Mouse (Mus musculus): Measurements from ENCODE around the gene Vmn1r44. TPM values are rescaled to one million over a fixed set of nuclear protein-coding genes. Genes with fewer than 3 reads are reported as not detected.

Gene Vmn1r44
- polyA plus RNA-seq, 1 experiment from 2014 or later, result not detected

Other genes with a start within 250 kb of the Vmn1r44 start
- gene Txnrd3, start 239.7 kb upstream of the Vmn1r44 start, polyA plus RNA-seq (2016; fragmentation: Nextera tagmentation; extraction: Ambion mirVana), result 8.7 and 10.3 TPM in 2 replicates
- not detected in 2 replicates for gene Vmn1r40, start 176.1 kb upstream of the Vmn1r44 start, polyA plus RNA-seq (2016; fragmentation: Nextera tagmentation; extraction: Ambion mirVana)
- not detected in 2 replicates for gene Vmn1r41, start 142.9 kb upstream of the Vmn1r44 start, polyA plus RNA-seq (2016; fragmentation: Nextera tagmentation; extraction: Ambion mirVana)
- gene Vmn1r42, start 7.2 kb upstream of the Vmn1r44 start, polyA plus RNA-seq (2016; fragmentation: Nextera tagmentation; extraction: Ambion mirVana), result not detected in 2 replicates
- gene Vmn1r43, start 7.2 kb upstream of the Vmn1r44 start, polyA plus RNA-seq (2016; fragmentation: Nextera tagmentation; extraction: Ambion mirVana), result not detected in 2 replicates
- gene Vmn1r45, start 56.9 kb downstream of the Vmn1r44 start, polyA plus RNA-seq (2016; fragmentation: Nextera tagmentation; extraction: Ambion mirVana), result not detected in 2 replicates
- not detected in 2 replicates for gene Vmn1r46, start 85.7 kb downstream of the Vmn1r44 start, polyA plus RNA-seq (2016; fragmentation: Nextera tagmentation; extraction: Ambion mirVana)
- gene Vmn1r47, start 132.5 kb downstream of the Vmn1r44 start, polyA plus RNA-seq (2016; fragmentation: Nextera tagmentation; extraction: Ambion mirVana), result not detected in 2 replicates
- gene Vmn1r48, start 153.2 kb downstream of the Vmn1r44 start, polyA plus RNA-seq (2016; fragmentation: Nextera tagmentation; extraction: Ambion mirVana), result not detected in 2 replicates
- gene Vmn1r49, start 194.8 kb downstream of the Vmn1r44 start, polyA plus RNA-seq (2016; fragmentation: Nextera tagmentation; extraction: Ambion mirVana), result not detected in 2 replicates
- not detected in 2 replicates for gene Vmn1r50, start 217.8 kb downstream of the Vmn1r44 start, polyA plus RNA-seq (2016; fragmentation: Nextera tagmentation; extraction: Ambion mirVana)
- not detected in 2 replicates for gene Vmn1r51, start 238.9 kb downstream of the Vmn1r44 start, polyA plus RNA-seq (2016; fragmentation: Nextera tagmentation; extraction: Ambion mirVana)

Data from heart, embryonic 10.5 days (tissue).